Mouse (Mus musculus): Measurements from ENCODE around the gene Mc1r. TPM values are rescaled to one million over a fixed set of nuclear protein-coding genes. Genes with fewer than 3 reads are reported as not detected.
A peak's percentile ranks its signal among the peaks of the same experiment; 100 is the strongest.

Mc1r gene
- total RNA-seq, 2 experiments from 2014 or later, result not detected

- Histone ChIP-seq H3K27ac (no peak overlapping the region), H3K4me3 (no peak overlapping the region)
- TF ChIP-seq CTCF (conservative IDR thresholded peaks at IDR 0.05), result peak; percentile 73
- DNase-seq (ENCODE audit: low spot score in 2 of 2), result no peak
Measured at GRCm38 (mm10) chr8:123415967-123416943, 9.3 kb downstream of the Mc1r start.

- Histone ChIP-seq H3K27ac (no peak overlapping the region), H3K4me3 (no peak overlapping the region)
- no peak for DNase-seq (ENCODE audit: low spot score in 2 of 2)
- TF ChIP-seq CTCF (conservative IDR thresholded peaks at IDR 0.05), result no peak
Measured at GRCm38 (mm10) chr8:123416944-123417555, 10.1 kb downstream of the Mc1r start.

- no peak overlapping the region for H3K4me3 ChIP-seq
- no peak for TF ChIP-seq CTCF (conservative IDR thresholded peaks at IDR 0.05)
- no peak for DNase-seq (ENCODE audit: low spot score in 2 of 2)
- no peak overlapping the region for H3K27ac ChIP-seq
Measured at GRCm38 (mm10) chr8:123419711-123420110, 12.8 kb downstream of the Mc1r start.

- Histone ChIP-seq H3K27ac (no peak overlapping the region), H3K4me3 (no peak overlapping the region)
- DNase-seq (ENCODE audit: low spot score in 2 of 2), result no peak
- TF ChIP-seq CTCF (conservative IDR thresholded peaks at IDR 0.05), result no peak
Measured at GRCm38 (mm10) chr8:123420525-123421281, 13.8 kb downstream of the Mc1r start.

- no peak for TF ChIP-seq CTCF (conservative IDR thresholded peaks at IDR 0.05)
Measured at GRCm38 (mm10) chr8:123421325-123421724, 14.4 kb downstream of the Mc1r start.

GRCm38 (mm10) chr8:123422056-123422780 lies 15.3 kb downstream of the Mc1r start:
- Histone ChIP-seq H3K27ac (no peak overlapping the region), H3K4me3 (peak overlapping the region; percentile 26; the same call in 1 of the 2 replicates)
- peak; percentile 79 to 82 for DNase-seq (ENCODE audit: low spot score in 2 of 2)
- TF ChIP-seq CTCF (conservative IDR thresholded peaks at IDR 0.05), result peak; percentile 91

More at GRCm38 (mm10) chr8:123421325-123421724, 14.4 kb downstream of the Mc1r start:
- H3K27ac ChIP-seq, result no peak overlapping the region
- DNase-seq (ENCODE audit: low spot score in 2 of 2), result no peak
- no peak overlapping the region for H3K4me3 ChIP-seq

GRCm38 (mm10) chr8:123422781-123423159 lies 15.9 kb downstream of the Mc1r start:
- no peak for TF ChIP-seq CTCF (conservative IDR thresholded peaks at IDR 0.05)
- Histone ChIP-seq H3K27ac (no peak overlapping the region), H3K4me3 (no peak overlapping the region)
- peak in 1 of 2 experiments; percentile 6 for DNase-seq (ENCODE audit: low spot score in 2 of 2)

GRCm38 (mm10) chr8:123423441-123423840 lies 16.5 kb downstream of the Mc1r start, which contains the start of gene Def8:
Def8 (plus strand) TSS chr8:123423527.
- no peak for TF ChIP-seq CTCF (conservative IDR thresholded peaks at IDR 0.05)
- DNase-seq (ENCODE audit: low spot score in 2 of 2), result no peak
- peak within 1 kb of the TSS; percentile 26; the same call in 1 of the 2 replicates for H3K4me3 ChIP-seq
- no peak within 1 kb of the TSS for H3K27ac ChIP-seq

- H3K27ac ChIP-seq, result no peak overlapping the region
- no peak overlapping the region for H3K4me3 ChIP-seq
- TF ChIP-seq CTCF (conservative IDR thresholded peaks at IDR 0.05), result no peak
- no peak for DNase-seq (ENCODE audit: low spot score in 2 of 2)
Measured at GRCm38 (mm10) chr8:123426511-123427509, 19.9 kb downstream of the Mc1r start.

GRCm38 (mm10) chr8:123427639-123428275 lies 20.9 kb downstream of the Mc1r start:
- no peak for DNase-seq (ENCODE audit: low spot score in 2 of 2)
- H3K27ac ChIP-seq, result no peak overlapping the region
- TF ChIP-seq CTCF (conservative IDR thresholded peaks at IDR 0.05), result no peak
- no peak overlapping the region for H3K4me3 ChIP-seq

All from layer of hippocampus, adult 2 months (tissue).